Mouse (Mus musculus) kidney, adult 2 months (tissue): ENCODE results near the gene Snx30. TPM values are rescaled to one million over a fixed set of nuclear protein-coding genes. Genes with fewer than 3 reads are reported as not detected.
A peak's percentile ranks its signal among the peaks of the same experiment; 100 is the strongest.

Experiments
- DNase-seq: peaks from one replicate; pipeline ENCODE4 v3.0.0; 2021
- H3K27ac ChIP-seq: fragments of 200-500 bp; 2 replicates; pipeline ENCODE4 v1.5.1; 2012; ENCODE audit warnings: low read depth, low read length, control low read depth, inconsistent platforms; ENCODE audit not compliant: insufficient read depth
- H3K27me3 ChIP-seq: fragments of 200-500 bp; replicated peaks from 2 replicates; pipeline ENCODE4 v1.6.1; 2012; ENCODE audit warnings: mild to moderate bottlenecking, moderate library complexity, low read length, inconsistent platforms; ENCODE audit not compliant: control insufficient read depth, insufficient read depth
- H3K36me3 ChIP-seq: fragments of 200-500 bp; 2 replicates; pipeline ENCODE4 v1.6.1; 2012; ENCODE audit warnings: mild to moderate bottlenecking, moderate library complexity, low read length, inconsistent platforms; ENCODE audit not compliant: control insufficient read depth, insufficient read depth
- H3K4me1 ChIP-seq: fragments of 200-500 bp; 2 replicates; pipeline ENCODE4 v1.6.1; 2011; ENCODE audit warnings: low read length; ENCODE audit not compliant: control insufficient read depth, insufficient read depth
- H3K4me3 ChIP-seq: fragments of 200-500 bp; 2 replicates; pipeline ENCODE4 v1.5.1; 2011; ENCODE audit warnings: mild to moderate bottlenecking, low read depth, low read length, control low read depth; ENCODE audit not compliant: insufficient read depth
- CTCF ChIP-seq: fragments of 200-500 bp; conservative IDR thresholded peaks from 2 replicates; pipeline ENCODE4 v1.5.1; 2011; ENCODE audit warnings: low read depth, mild to moderate bottlenecking, control low read depth, low read length, moderate library complexity, mixed read lengths; ENCODE audit not compliant: insufficient read depth, insufficient read length
- POLR2A ChIP-seq: fragments of 200-500 bp; IDR thresholded peaks from one replicate; pipeline ENCODE4 v1.6.1; 2011; ENCODE audit warnings: low read depth, low read length, control low read depth
- WGBS: fragments of 180-500 bp; shearing (Covaris S2); methylation state at CpG from one replicate; pipeline ENCODE4 v1.1.7; 2018; 5-methylcytosine and 5-hydroxymethylcytosine counted together
- polyA plus RNA-seq: library from polyadenylated mRNA; depleted of rRNA; stranded (reverse); fragments of >200 nt; gene quantifications from 2 replicates; pipeline ENCODE4 v1.2.3, GENCODE M21; 2012

The Snx30 gene
- polyA plus RNA-seq, 1 experiment = 5.2 TPM

DNA sequence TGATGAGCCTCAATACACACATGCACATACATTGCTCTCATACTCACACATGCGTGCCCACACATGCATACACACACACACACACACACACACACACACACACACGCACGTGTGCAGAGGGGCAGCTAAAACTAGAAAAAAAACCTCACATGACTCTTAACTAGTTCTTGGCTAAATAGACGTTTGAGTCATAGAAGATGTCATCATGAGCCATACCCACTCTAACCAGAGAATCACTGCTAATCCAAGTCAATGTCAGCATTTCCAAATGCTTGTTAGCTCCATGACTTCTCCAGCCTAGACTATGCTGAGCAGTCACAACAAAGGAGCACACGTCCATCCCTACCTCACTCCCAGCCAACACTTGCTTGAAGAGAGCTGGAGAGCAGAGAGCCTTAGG lies 5.5 kb upstream of the Snx30 start:
- Histone ChIP-seq H3K36me3 (no peaks in the 10 kb centered on the region), H3K4me3 (no peak overlapping the region), H3K4me1 (peaks cover 3% of the 10 kb centered on the region; the same call in 1 of the 2 replicates), H3K27ac (no peak overlapping the region), H3K27me3 (no peaks in the 10 kb centered on the region)
- no peak for DNase-seq
- TF ChIP-seq POLR2A (no peak), CTCF (no peak)
- 84% methylated on average over 5 of the region's 5 CpGs for WGBS

DNA sequence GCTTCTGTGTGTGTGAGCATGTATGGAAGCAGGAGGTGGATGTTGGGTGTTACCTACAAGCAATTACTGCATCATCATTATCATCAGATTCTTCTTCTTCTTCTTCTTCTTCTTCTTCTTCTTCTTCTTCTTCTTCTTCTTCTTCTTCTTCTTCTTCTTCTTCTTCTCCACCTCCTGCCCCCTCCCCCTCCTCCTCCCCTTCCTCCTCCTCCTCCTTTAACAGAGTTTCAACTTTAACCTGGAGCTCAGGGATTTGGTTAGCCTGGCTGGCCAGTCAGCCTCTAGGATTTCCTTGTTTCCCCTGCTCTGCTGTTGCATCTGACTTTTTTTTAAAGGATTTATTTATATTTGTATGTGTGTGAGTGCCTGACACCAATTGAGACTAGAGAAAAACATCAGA lies 4.2 kb upstream of the Snx30 start, which contains the start of gene Inip:
Gene Inip, minus strand, starts transcription at position 101 of the 400 bp plus-strand sequence.
- Histone ChIP-seq H3K4me3 (no peak within 1 kb of the TSS), H3K27ac (no peak within 1 kb of the TSS), H3K4me1 (peaks cover 4% of the 10 kb centered on the region; the same call in 1 of the 2 replicates), H3K36me3 (no peaks in the 10 kb centered on the region), H3K27me3 (no peaks in the 10 kb centered on the region)
- DNase-seq = no peak
- TF ChIP-seq CTCF (no peak), POLR2A (no peak)

DNA sequence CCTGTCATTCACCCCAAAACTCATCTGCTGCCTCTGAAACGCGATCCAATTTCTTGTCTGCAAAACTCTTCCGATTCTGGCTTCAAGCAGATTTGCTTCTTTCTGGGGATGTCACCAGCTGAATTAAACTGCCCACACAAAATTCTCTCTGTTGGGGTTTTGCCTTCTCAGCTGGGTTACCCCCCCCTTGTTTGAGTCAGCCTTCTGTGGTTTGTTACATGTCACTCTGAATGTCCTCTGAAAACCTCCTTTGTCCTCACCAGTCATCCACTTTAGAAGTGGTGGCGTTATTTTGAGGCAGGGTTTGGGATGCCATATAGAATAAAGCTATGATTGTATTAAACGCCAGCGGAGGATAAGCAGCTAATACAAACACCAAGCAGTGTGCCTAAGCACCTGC lies 3.5 kb upstream of the Snx30 start:
- Histone ChIP-seq H3K4me1 (peaks cover 4% of the 10 kb centered on the region; the same call in 1 of the 2 replicates), H3K27ac (no peak overlapping the region), H3K4me3 (no peak overlapping the region), H3K27me3 (no peaks in the 10 kb centered on the region), H3K36me3 (no peaks in the 10 kb centered on the region)
- WGBS = 89% methylated on average over 6 of the region's 6 CpGs
- DNase-seq = no peak
- TF ChIP-seq POLR2A (no peak), CTCF (no peak)

DNA sequence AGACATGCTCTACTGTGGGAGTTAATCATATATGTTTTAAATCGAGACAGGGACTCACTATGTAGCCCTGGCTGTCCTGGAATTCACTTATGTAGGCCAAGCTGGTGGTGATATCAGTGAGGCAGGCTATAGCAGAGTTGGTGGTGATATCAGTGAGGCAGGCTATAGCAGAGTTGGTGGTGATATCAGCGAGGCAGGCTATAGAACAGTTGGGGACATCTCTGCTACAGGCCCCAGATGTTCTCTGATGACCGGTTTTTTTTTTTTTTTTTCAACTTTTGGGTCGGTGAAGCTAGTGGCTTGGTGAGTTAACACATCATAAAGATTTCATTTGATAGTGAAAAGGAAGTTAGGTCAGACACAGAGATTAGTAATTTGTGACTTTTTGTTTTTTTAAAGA lies 2.8 kb upstream of the Snx30 start:
- no peak overlapping the region for H3K27ac ChIP-seq
- 71% methylated on average over 4 of the region's 4 CpGs for WGBS
- H3K36me3 ChIP-seq = no peaks in the 10 kb centered on the region
- H3K27me3 ChIP-seq = no peaks in the 10 kb centered on the region
- DNase-seq = no peak
- TF ChIP-seq POLR2A (no peak), CTCF (no peak)
- peaks cover 4% of the 10 kb centered on the region; the same call in 1 of the 2 replicates for H3K4me1 ChIP-seq
- no peak overlapping the region for H3K4me3 ChIP-seq

DNA sequence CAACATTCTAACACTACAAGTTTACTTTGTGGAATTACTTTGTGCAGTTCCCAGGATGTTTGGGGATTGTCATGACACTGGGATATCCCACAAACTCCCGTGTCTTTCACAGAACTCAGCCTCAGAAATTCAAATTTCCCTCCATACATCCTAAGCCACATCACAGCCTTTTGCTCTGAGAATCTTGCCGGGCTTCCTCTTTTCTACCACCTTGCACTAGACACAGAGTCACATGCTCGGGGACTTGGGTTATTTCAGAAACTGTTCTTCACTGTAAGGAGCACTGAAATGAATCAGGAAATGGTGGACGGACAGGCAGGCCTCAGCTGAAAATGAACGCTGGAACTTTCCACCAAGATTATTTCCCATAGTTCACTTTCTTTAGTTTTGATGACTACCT lies 2.3 kb upstream of the Snx30 start:
- TF ChIP-seq CTCF (no peak), POLR2A (no peak)
- DNase-seq = no peak
- Histone ChIP-seq H3K4me3 (no peak overlapping the region), H3K36me3 (no peaks in the 10 kb centered on the region), H3K27ac (no peak overlapping the region), H3K27me3 (no peaks in the 10 kb centered on the region), H3K4me1 (peaks cover 4% of the 10 kb centered on the region; the same call in 1 of the 2 replicates)
- 84% methylated on average over 5 of the region's 5 CpGs for WGBS

DNA sequence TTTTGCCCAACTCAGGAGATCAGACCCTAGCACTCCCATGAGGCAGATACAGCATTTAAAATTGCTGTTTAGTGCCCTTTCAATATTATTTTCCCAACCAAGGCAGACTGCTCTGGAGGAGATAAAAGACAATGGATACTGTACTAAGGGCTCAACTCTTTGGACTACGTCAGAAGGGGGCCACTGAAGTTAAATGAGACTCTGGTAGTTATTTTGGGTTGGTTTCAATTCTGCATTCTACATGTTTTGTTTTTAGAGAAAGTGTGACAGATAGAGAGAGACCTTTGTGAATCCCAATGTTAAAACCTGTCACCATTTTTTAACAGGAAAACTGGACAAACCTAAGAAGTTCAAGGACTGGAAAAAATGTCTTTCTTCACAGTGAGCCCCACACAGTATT lies 886 bp upstream of the Snx30 start:
- 89% methylated on average over 1 of the region's 1 CpGs for WGBS
- TF ChIP-seq POLR2A (no peak), CTCF (no peak)
- Histone ChIP-seq H3K4me1 (peaks cover 4% of the 10 kb centered on the region; the same call in 1 of the 2 replicates), H3K36me3 (no peaks in the 10 kb centered on the region), H3K27me3 (no peaks in the 10 kb centered on the region), H3K27ac (no peak overlapping the region; the same call in 1 of the 2 replicates), H3K4me3 (no peak overlapping the region; the same call in 1 of the 2 replicates)
- no peak for DNase-seq

DNA sequence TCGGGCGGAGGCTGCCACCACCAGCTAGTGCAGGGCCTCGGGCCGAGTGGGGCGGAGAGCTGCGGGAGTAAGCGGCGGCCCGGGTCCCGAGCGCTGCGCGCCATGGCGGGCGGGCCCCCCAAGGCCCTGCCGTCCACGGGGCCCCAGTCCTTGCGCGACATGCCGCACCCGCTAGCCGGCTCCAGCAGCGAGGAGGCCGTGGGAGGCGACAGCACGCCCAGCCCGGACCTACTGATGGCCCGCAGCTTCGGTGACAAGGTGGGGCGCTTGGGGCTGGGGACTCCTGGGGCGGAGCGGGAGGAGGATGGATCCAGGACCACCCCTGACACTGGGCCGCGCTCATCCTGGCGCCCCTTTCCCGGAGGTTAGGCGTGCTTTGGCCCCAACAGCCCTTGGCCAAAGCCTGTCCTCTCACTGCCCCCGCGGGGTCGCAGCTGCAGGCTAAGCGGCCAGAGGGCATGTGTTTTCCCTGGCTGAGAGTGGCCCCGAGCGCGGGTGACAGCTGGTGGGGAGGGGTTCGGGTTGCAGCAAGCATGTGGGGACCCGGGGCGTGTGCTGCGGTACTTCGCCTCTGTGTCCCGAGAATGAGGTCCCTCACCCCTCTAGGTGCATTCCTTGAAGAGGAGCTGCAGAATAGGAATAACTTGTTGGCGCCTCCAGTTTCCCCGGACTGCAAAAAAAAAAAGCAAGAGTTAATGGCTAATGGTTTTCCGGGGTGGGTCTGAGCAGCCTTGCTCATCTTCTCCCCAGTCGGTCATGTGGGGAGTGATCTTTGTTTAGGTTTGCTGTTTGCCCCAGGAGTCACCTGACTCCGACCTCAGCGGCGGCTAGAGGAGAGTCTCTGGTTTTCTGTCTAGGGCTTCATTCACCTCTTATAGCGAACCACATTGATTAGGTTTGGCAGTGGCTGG lies 583 bp downstream of the Snx30 start:
- Histone ChIP-seq H3K27me3 (no peaks in the 10 kb centered on the region), H3K4me1 (peaks cover 4% of the 10 kb centered on the region; the same call in 1 of the 2 replicates), H3K4me3 (peak overlapping the region; percentile 91), H3K27ac (peak overlapping the region; percentile 71), H3K36me3 (no peaks in the 10 kb centered on the region)
- WGBS = 1% methylated on average over 58 of the region's 58 CpGs
- TF ChIP-seq CTCF (no peak), POLR2A (no peak)
- peak; percentile 88 for DNase-seq
